Mouse (Mus musculus) liver, adult (tissue): Measurements from ENCODE around the gene Cracr2b.

ENCODE experiments used
- GATA4 ChIP-seq: IDR thresholded peaks from 2 replicates; pipeline ENCODE4 v1.6.1; 2014; ENCODE audit warnings: mild to moderate bottlenecking, low read length; ENCODE audit not compliant: insufficient replicate concordance

Cracr2b gene

GRCm38 (mm10) chr7:141438201-141438968, 22.5 kb upstream of the Cracr2b start:
- TF ChIP-seq GATA4: no peak

- no peak for TF ChIP-seq GATA4
These were observed 21.7 kb upstream of the Cracr2b start for GRCm38 (mm10) chr7:141439140-141439679.

- TF ChIP-seq GATA4: no peak
These were observed 21.1 kb upstream of the Cracr2b start for GRCm38 (mm10) chr7:141439811-141440210.

GRCm38 (mm10) chr7:141440613-141441012, 20.3 kb upstream of the Cracr2b start:
- TF ChIP-seq GATA4: no peak

GRCm38 (mm10) chr7:141441460-141441859, 19.4 kb upstream of the Cracr2b start:
- no peak for TF ChIP-seq GATA4

- TF ChIP-seq GATA4: no peak
These were observed 18.7 kb upstream of the Cracr2b start for GRCm38 (mm10) chr7:141442199-141442598.

GRCm38 (mm10) chr7:141443081-141443821, 17.6 kb upstream of the Cracr2b start:
- TF ChIP-seq GATA4: no peak

- no peak for TF ChIP-seq GATA4
These were observed 17.1 kb upstream of the Cracr2b start, which contains the start of gene Pidd1 for GRCm38 (mm10) chr7:141443828-141444237. Pidd1 (minus strand) TSS chr7:141444025.

GRCm38 (mm10) chr7:141447110-141447991, 13.5 kb upstream of the Cracr2b start, which contains the start of gene Rplp2:
Rplp2 (plus strand) TSS chr7:141447370.
- peak; percentile 15; the same call in 1 of the 2 replicates for TF ChIP-seq GATA4

GRCm38 (mm10) chr7:141451928-141452327, 9.0 kb upstream of the Cracr2b start:
- TF ChIP-seq GATA4: no peak

- TF ChIP-seq GATA4: no peak
These were observed 7.3 kb upstream of the Cracr2b start for GRCm38 (mm10) chr7:141453636-141454035.

GRCm38 (mm10) chr7:141454967-141455551, 5.8 kb upstream of the Cracr2b start, which contains the start of gene Pnpla2:
Pnpla2 (plus strand) TSS chr7:141455198.
- TF ChIP-seq GATA4: no peak

- peak; percentile 57; the same call in 1 of the 2 replicates for TF ChIP-seq GATA4
These were observed 5.1 kb upstream of the Cracr2b start for GRCm38 (mm10) chr7:141455610-141456314.

- no peak for TF ChIP-seq GATA4
These were observed 4.2 kb upstream of the Cracr2b start for GRCm38 (mm10) chr7:141456739-141457138.
